Comparison of ENCODE assay signal across 7 mouse cellular contexts in the genomic region with DNA sequence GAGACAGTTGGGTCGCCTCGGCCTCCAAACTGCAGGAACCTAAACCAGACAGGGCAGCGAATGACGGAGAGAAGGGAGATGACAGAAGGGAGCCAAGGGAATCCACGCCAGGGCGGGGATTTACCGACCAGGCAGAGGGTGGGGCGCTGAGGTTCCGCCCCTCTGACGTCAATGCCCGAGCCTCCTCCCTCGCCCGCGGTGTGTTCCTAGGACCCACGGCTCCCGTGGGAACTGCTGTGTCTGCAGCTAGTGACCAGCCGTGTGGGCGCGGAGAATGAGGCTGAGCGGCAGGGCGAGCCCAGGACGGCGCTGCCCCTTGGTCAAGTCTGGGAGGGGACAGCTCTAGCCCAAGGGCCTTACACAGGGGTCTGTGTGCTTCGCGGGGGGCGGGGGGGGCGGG. TPM values are rescaled to one million over a fixed set of nuclear protein-coding genes. Genes with fewer than 3 reads are reported as not detected.
A peak's percentile ranks its signal among the peaks of the same experiment; 100 is the strongest.
DNase-seq lines count a peak whose midpoint lies in the region; ATAC-seq and TF ChIP-seq lines count a peak whose summit lies in the region.

No protein-coding gene starts in this region.

- no peaks in the 10 kb centered on the region for H3K36me3 ChIP-seq in intestine, postnatal 0 days (ENCODE audit: control insufficient read depth, insufficient read depth)
- H3K36me3 ChIP-seq in limb, embryonic 11.5 days (ENCODE audit: control insufficient read depth, insufficient read depth, low read length): no peaks in the 10 kb centered on the region
- no peaks in the 10 kb centered on the region for H3K36me3 ChIP-seq in midbrain, embryonic 13.5 days
- no peaks in the 10 kb centered on the region for H3K36me3 ChIP-seq in spleen, adult 2 months (ENCODE audit: control insufficient read depth, insufficient read depth, low read length)

- no peaks in the 10 kb centered on the region for H3K9me3 ChIP-seq in intestine, postnatal 0 days (ENCODE audit: control insufficient read depth)
- peaks cover 2% of the 10 kb centered on the region; the same call in 1 of the 2 replicates for H3K9me3 ChIP-seq in limb, embryonic 11.5 days (ENCODE audit: control insufficient read depth, low read length)
- no peaks in the 10 kb centered on the region for H3K9me3 ChIP-seq in midbrain, embryonic 13.5 days

- peak overlapping the region; percentile 40 for H3K4me3 ChIP-seq in intestine, postnatal 0 days (ENCODE audit: low read depth, low read length)
- H3K4me3 ChIP-seq in limb, embryonic 11.5 days (ENCODE audit: low read depth, low read length): peak overlapping the region; percentile 48
- H3K4me3 ChIP-seq in midbrain, embryonic 13.5 days (replicated peaks): peak overlapping the region; percentile 48
- peak overlapping the region; percentile 47; the same call in 1 of the 2 replicates for H3K4me3 ChIP-seq in spleen, adult 2 months (ENCODE audit: extremely low read depth, insufficient read depth, insufficient read length)

- H3K4me1 ChIP-seq in intestine, postnatal 0 days (replicated peaks; ENCODE audit: control insufficient read depth, insufficient read depth, low read length): no peaks in the 10 kb centered on the region; the same call in 1 of the 2 replicates
- peaks cover 11% of the 10 kb centered on the region for H3K4me1 ChIP-seq in limb, embryonic 11.5 days (ENCODE audit: control insufficient read depth, insufficient read depth, low read length)
- peaks cover 9% of the 10 kb centered on the region for H3K4me1 ChIP-seq in midbrain, embryonic 13.5 days (replicated peaks)
- H3K4me1 ChIP-seq in spleen, adult 2 months (ENCODE audit: control insufficient read depth, insufficient read depth, insufficient read length): no peaks in the 10 kb centered on the region; the same call in 1 of the 2 replicates

- H3K4me2 ChIP-seq in intestine, postnatal 0 days (replicated peaks; ENCODE audit: low read depth): peak overlapping the region; percentile 82
- H3K4me2 ChIP-seq in limb, embryonic 11.5 days (ENCODE audit: low read depth, severe bottlenecking): peak overlapping the region; percentile 94
- peak overlapping the region; percentile 93 for H3K4me2 ChIP-seq in midbrain, embryonic 13.5 days (replicated peaks)

- TF ChIP-seq CTCF in intestine, postnatal 0 days (IDR thresholded peaks at IDR 0.05; ENCODE audit: low read depth): no peak
- no peak for TF ChIP-seq CTCF in spleen, adult 2 months (IDR thresholded peaks at IDR 0.05; ENCODE audit: extremely low read depth, insufficient read depth, insufficient read length, insufficient replicate concordance)

- DNase-seq in adrenal gland, postnatal 14 days: peak; percentile 91
- DNase-seq in embryo, embryonic 11 days: peak; percentile 85
- peak; percentile 76 for DNase-seq in limb, embryonic 11.5 days (ENCODE audit: low spot score)
- DNase-seq in spleen, adult 2 months (ENCODE audit: low read depth in 1 of 2, low spot score in 2 of 2): peak in 1 of 2 experiments; percentile 54

- H3K9ac ChIP-seq in intestine, postnatal 0 days (ENCODE audit: low read depth, low read length): peak overlapping the region; percentile 28
- peak overlapping the region; percentile 22; the same call in 1 of the 2 replicates for H3K9ac ChIP-seq in limb, embryonic 11.5 days (ENCODE audit: low read length)
- peak overlapping the region; percentile 64 for H3K9ac ChIP-seq in midbrain, embryonic 13.5 days (replicated peaks)

- no peak for TF ChIP-seq POLR2A in spleen, adult 2 months (IDR thresholded peaks at IDR 0.05; ENCODE audit: low read depth, low read length)

- no peaks in the 10 kb centered on the region for H3K27me3 ChIP-seq in intestine, postnatal 0 days (replicated peaks; ENCODE audit: control insufficient read depth, insufficient read depth, low read length)
- H3K27me3 ChIP-seq in limb, embryonic 11.5 days (ENCODE audit: control insufficient read depth, insufficient read depth, low read length): 0 out of 2 replicates have a peak, but pooled peaks cover 2% of the 10 kb centered on the region
- peaks cover 25% of the 10 kb centered on the region for H3K27me3 ChIP-seq in midbrain, embryonic 13.5 days
- no peaks in the 10 kb centered on the region for H3K27me3 ChIP-seq in spleen, adult 2 months (ENCODE audit: control insufficient read depth, insufficient read depth, low read length)

- under 1% methylated on average over 27 of the region's 27 CpGs for WGBS in intestine, postnatal 0 days
- under 1% methylated on average over 27 of the region's 27 CpGs for WGBS in limb, embryonic 11.5 days
- under 1% methylated on average over 27 of the region's 27 CpGs for WGBS in midbrain, embryonic 13.5 days
- WGBS in spleen, adult 2 months: under 1% methylated on average over 27 of the region's 27 CpGs

- H3K27ac ChIP-seq in intestine, postnatal 0 days (ENCODE audit: low read depth, low read length): no peak overlapping the region
- H3K27ac ChIP-seq in limb, embryonic 11.5 days (replicated peaks; ENCODE audit: low read depth, low read length): no peak overlapping the region
- H3K27ac ChIP-seq in midbrain, embryonic 13.5 days: no peak overlapping the region
- H3K27ac ChIP-seq in spleen, adult 2 months (ENCODE audit: insufficient read depth, low read length): no peak overlapping the region

- peak; percentile 91 for ATAC-seq in granulocyte monocyte progenitor cell, adult 5-6 weeks (replicated peaks; ENCODE audit: poor library complexity, severe bottlenecking)
- ATAC-seq in intestine, postnatal 0 days: peak; percentile 66
- ATAC-seq in limb, embryonic 11.5 days (ENCODE audit: insufficient number of reproducible peaks, low FRiP score, low TSS enrichment, low read depth): no peak
- ATAC-seq in midbrain, embryonic 13.5 days: peak; percentile 66

RNA-seq across cellular contexts. Expression of gene Tent5b, which starts 11.9 kb away (rescaled TPM):
- 0.67 and 2.0 TPM in 2 replicates for total RNA-seq in adrenal gland, postnatal 14 days (2021)
- total RNA-seq in granulocyte monocyte progenitor cell, adult 5-6 weeks (2014; fragmentation: Nextera tagmentation): not detected in 2 replicates
- not detected in 2 replicates for total RNA-seq in granulocyte monocyte progenitor cell, adult 5-6 weeks (2017)
- polyA plus RNA-seq in intestine, postnatal 0 days (2015; fragmentation: Nextera tagmentation; extraction: Ambion mirVana): 1.3 and 1.8 TPM in 2 replicates
- 0.51 and 0.71 TPM in 2 replicates for polyA plus RNA-seq in limb, embryonic 11.5 days (2014; fragmentation: Nextera tagmentation; extraction: Ambion mirVana)
- 0.17 and 0.31 TPM in 2 replicates for polyA plus RNA-seq in midbrain, embryonic 13.5 days (2015; fragmentation: Nextera tagmentation; extraction: Ambion mirVana)
- polyA plus RNA-seq in spleen, adult 2 months (2012; rRNA removed): 0.30 and 0.31 TPM in 2 replicates

RNA-seq across cellular contexts. Expression of gene Trnp1, which starts 30.3 kb away (rescaled TPM):
- total RNA-seq in adrenal gland, postnatal 14 days (2021): 4.0 and 8.6 TPM in 2 replicates
- not detected in 2 replicates for total RNA-seq in granulocyte monocyte progenitor cell, adult 5-6 weeks (2014; fragmentation: Nextera tagmentation)
- total RNA-seq in granulocyte monocyte progenitor cell, adult 5-6 weeks (2017): not detected in 2 replicates
- polyA plus RNA-seq in intestine, postnatal 0 days (2015; fragmentation: Nextera tagmentation; extraction: Ambion mirVana): 2.5 and 2.9 TPM in 2 replicates
- polyA plus RNA-seq in limb, embryonic 11.5 days (2014; fragmentation: Nextera tagmentation; extraction: Ambion mirVana): 1.5 and 1.9 TPM in 2 replicates
- polyA plus RNA-seq in midbrain, embryonic 13.5 days (2015; fragmentation: Nextera tagmentation; extraction: Ambion mirVana): 1.2 and 1.9 TPM in 2 replicates
- polyA plus RNA-seq in spleen, adult 2 months (2012; rRNA removed): 0.49 and 0.99 TPM in 2 replicates

RNA-seq across cellular contexts. Expression of gene Kdf1, which starts 50.7 kb away (rescaled TPM):
- 1.8 and 2.0 TPM in 2 replicates for total RNA-seq in adrenal gland, postnatal 14 days (2021)
- 0.32 TPM in 1 of 2 replicates, not detected in the other for total RNA-seq in granulocyte monocyte progenitor cell, adult 5-6 weeks (2014; fragmentation: Nextera tagmentation)
- not detected in 2 replicates for total RNA-seq in granulocyte monocyte progenitor cell, adult 5-6 weeks (2017)
- 50.6 and 53.2 TPM in 2 replicates for polyA plus RNA-seq in intestine, postnatal 0 days (2015; fragmentation: Nextera tagmentation; extraction: Ambion mirVana)
- polyA plus RNA-seq in limb, embryonic 11.5 days (2014; fragmentation: Nextera tagmentation; extraction: Ambion mirVana): 3.8 and 5.8 TPM in 2 replicates
- 0.15 and 0.24 TPM in 2 replicates for polyA plus RNA-seq in midbrain, embryonic 13.5 days (2015; fragmentation: Nextera tagmentation; extraction: Ambion mirVana)
- 0.65 and 0.76 TPM in 2 replicates for polyA plus RNA-seq in spleen, adult 2 months (2012; rRNA removed)
